Mouse (Mus musculus): ENCODE measurements around the gene Lemd2. TPM values are rescaled to one million over a fixed set of nuclear protein-coding genes. Genes with fewer than 3 reads are reported as not detected.

Lemd2 gene
- total RNA-seq, 2 experiments from 2014 or later = 64.7 to 67.8 TPM

DNA sequence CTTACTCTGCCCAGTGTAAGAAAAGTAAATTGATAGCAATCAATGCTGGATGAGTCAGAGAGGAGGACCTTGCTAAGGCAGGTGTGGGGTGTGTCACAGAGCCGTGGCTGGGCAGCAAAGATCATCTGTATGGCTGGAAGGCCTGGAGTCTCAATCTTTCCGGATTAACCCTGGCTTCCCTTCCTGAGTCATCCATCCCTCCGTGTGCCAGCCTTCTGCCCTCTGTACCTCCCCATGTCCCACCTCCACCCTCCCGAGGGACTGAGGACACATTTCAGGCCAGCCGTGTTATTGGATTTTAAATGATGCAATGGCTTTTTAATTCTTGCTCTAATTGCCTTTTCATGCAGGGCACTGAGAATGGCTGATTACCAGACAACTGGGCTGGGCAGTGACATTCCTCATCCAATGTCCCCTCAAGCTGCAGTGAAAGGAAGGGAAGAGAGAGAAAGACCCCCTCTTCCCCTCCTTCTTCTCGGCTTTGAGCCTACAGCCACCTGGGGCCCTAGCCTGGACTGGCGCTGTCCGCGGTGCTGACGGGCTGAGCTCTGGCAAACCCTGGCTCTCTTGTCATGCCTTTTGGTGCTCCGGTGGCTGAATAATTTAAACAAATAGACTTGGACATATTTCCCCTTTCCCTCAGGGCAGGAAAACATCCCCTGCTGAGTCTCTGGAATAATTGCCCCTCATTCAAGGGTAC, 24.1 kb upstream of the Lemd2 start:
- intact Hi-C loops (cut with DNase I) = no loop called here
- DNase-seq = peak; percentile 97

DNA sequence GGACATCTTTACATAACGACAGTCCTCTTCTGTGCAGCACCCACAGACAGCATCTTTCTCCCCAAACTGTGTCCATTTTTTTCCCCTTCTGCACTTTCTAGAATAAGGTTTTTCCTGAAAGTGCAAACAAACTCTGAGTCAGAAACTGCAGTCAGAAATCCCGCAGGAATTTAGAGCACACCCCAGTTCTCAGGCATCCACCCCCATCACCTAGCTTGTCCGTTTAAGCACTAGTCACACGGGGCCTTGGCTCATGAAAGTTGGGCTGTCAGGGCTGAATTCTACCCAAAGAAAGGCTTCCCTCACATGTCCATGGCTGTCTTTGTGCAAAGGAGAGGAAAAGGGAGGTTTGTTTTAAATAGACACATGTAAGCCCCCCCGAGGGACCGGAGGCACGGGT, 23.0 kb upstream of the Lemd2 start:
- no peak for DNase-seq
- intact Hi-C loops (cut with DNase I) = no loop called here

DNA sequence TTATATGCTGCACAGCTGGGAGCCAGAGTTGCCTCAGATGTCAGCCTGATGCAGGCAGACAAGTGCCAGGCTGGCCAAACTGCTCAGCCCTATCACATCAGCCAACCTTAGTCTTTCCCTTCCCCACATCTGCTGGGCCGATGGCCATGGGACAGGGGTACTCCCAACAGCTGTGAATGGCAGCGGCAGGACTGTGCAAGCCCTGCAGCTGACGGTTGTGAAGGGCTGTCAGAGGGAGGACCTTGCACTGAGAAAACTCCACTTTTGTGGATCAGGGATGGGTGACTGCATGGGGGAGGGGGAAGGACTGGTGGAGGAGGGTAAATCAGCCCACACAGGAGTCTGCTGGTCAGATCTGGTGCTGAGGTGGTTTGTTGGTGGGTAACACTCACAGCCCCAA, 22.4 kb upstream of the Lemd2 start:
- intact Hi-C loops (cut with DNase I) = no loop called here
- DNase-seq = no peak

DNA sequence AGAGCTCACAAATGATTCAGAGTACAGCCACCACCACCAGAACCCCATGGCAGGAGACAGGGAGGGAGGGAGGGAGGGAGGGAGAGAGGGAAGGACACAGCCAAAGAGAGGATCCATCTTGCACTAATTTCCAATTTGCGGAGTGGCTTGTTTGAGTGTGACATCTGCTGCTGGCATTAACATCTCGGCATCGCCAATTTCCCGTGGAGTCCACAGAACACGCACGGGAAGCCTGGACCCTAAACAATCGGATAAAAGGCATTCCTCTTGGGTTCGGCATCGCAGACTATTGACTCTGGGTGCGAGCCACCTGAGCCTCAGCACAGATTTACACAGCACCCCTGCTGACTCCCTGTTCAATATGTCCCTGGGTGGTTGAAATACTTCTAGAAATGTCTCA, 21.5 kb upstream of the Lemd2 start:
- no peak for DNase-seq
- intact Hi-C loops (cut with DNase I) = no loop called here

DNA sequence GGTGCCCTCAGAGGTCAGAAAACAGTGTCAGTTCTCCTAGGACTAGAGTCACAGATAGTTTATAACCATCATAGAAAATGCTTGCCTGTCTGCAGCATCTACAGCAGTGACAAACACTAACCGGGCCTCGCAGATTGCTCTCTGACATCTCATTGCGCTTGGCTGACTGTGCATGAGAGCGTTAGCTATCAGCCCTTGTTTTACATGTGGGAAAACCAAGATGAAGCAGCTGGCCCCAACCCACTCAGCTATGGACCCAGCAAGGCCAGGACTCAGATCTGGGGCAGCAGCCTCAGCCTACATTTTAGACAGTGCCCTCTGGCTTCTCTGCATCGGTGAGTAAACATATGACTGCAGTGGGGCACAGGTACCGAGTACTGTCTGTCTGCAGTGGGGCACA, 19.6 kb upstream of the Lemd2 start:
- intact Hi-C loops (cut with DNase I) = no loop called here
- no peak for DNase-seq

DNA sequence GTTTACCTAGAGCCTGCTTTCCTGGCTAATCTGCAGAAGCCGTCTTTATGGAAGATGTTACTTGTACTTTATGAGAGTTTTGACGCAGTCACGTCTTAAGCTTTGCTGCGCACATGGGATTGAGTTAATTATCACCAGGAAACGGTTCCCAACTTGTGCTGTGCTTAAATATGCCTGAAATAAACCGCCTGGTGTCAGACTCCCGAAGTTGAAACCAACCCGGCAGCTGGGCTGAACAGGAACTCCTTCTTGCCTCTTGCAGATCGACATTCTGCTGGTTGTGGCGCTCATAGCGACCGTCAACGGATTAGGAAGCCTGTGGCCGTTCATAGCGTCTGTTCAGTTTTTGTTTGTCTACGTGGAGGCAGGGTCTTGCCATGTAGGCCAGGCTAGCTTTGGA, 17.3 kb upstream of the Lemd2 start:
- no peak for DNase-seq

DNA sequence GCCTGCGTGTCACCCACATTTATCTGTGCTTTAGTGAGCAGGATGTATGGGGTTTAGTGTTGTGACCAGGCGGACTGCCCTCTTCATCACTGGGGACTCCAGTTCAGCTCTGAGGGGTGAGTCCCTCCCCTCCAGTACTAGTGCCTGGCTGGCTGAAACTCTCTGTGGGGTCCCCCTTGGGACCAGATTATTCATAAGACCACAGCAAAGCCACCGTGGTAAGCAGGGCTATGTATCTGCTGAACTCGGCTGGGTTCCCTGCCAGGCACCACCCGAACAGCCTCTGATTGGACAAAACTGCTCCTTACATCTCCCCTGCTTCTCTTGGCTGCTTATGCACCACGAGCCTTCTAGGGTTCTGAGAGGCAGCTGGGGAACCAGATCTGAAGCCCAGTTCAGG, 14.6 kb upstream of the Lemd2 start:
- intact Hi-C loops (cut with DNase I) = no loop called here
- DNase-seq = no peak

More for the DNA sequence above, 17.3 kb upstream of the Lemd2 start:
- intact Hi-C loops (cut with DNase I) = no loop called here

DNA sequence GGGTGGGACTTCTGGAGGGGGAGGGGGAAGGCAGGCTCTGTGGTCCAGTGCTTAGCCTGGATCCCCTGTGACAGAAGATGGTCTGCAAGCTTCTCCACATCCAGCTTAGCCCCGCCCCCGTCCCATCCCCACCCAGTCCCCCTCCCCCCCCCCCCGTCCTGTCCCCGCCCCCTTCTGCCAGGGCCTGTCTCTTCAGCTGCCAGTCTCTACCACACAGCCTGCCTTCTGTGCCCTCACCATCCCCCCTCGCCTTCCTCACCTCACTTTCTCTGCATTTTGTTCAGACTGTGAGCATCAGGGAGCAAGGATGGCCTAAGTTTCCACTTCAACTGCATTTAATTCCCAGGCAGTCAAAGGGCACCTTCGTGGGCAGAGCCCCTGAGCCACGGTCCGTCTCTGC, 14.1 kb upstream of the Lemd2 start:
- DNase-seq = no peak
- intact Hi-C loops (cut with DNase I) = no loop called here

DNA sequence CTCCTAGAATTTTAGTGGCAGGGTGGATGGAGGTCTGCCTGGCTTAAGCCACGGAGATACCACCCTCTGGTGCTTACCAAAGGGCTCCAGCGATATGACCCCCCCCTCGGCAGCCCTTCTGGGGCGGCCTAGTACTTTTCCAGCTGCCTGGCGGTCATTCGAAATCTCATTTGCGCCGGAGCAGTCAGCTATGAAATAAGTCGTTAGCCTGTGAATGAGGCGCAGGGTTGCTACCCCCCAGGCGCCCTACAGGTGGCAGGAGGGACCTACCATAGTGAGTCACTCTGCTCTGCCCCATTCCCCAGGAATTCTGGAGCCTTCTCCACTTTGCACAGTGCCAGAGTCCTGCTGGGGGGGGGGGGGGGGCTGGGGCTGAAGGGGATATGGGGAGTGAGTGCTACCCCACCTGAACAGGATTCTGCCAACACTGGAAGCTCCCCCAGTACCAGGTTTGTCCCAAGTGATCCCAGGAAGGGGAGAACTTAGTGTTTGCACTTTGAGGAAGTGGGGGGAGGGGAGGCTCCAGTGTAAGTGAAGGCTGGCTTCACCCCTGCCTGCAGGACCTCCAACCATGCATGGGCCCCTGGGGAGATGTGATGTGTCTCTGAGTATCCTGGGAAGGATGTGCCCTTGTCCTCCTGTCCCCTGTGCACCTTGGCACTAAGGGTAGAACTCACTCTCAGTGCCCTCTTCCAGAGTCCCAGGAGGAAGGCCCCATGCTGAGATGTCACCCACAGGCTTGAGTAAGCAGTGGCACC, 8.7 kb upstream of the Lemd2 start:
- peak; percentile 82 for DNase-seq
- intact Hi-C loops (cut with DNase I) = loop anchor here (5.0 kb wide), 1 partner anchor 34 kb away; no protein-coding TSS in a partner anchor

DNA sequence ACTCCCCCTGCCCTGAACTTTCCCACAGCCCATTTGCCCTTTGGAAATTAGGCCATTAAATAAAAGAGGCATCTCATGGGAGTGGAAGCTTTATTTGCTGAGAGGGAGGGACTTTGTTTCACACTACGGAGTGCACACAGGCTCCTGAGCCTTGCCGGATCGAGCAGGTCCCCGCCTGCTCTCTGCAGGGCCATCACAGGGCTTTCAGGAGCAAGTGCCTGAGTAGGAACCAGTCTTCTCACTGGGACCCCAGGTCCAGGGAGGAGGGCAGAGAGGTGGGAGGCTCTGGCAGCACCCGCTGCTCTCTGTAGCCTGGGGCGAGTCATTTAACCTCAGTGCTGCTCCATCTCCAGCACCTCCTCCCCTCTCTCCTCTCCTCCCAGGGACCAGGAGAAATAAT, 7.7 kb upstream of the Lemd2 start:
- no peak for DNase-seq
- intact Hi-C loops (cut with DNase I) = loop anchor here (5.0 kb wide), 1 partner anchor 35 kb away; no protein-coding TSS in a partner anchor

DNA sequence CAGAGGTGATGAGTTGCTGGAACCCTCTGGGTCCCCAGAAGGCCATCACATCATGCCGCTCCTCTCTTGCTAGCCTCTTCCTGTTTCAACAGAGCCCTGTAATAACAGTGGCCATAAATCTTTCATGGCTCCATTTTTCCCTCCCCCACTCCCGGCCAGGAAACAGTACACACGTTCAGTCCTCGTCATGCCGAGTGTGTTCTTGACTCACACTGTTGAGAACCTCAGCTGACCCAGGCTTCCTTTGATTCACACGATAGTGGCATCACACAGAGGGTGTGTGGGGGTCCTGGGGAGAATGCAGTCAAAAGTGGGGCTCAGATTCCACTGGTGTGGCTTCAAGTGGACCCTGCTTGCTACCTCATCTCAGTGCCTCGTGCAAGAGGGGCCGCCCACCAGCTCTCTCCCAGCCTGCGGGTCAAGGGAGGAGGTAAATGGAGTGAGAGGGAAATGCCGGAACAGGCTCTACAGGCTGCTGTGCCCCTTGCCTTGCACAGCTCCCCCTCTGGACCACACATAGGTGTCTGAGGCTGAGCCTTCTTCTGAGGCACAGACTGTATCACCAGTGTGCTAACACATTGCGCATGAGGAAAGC, 2.9 kb upstream of the Lemd2 start:
- intact Hi-C loops (cut with DNase I) = no loop called here
- no peak for DNase-seq

DNA sequence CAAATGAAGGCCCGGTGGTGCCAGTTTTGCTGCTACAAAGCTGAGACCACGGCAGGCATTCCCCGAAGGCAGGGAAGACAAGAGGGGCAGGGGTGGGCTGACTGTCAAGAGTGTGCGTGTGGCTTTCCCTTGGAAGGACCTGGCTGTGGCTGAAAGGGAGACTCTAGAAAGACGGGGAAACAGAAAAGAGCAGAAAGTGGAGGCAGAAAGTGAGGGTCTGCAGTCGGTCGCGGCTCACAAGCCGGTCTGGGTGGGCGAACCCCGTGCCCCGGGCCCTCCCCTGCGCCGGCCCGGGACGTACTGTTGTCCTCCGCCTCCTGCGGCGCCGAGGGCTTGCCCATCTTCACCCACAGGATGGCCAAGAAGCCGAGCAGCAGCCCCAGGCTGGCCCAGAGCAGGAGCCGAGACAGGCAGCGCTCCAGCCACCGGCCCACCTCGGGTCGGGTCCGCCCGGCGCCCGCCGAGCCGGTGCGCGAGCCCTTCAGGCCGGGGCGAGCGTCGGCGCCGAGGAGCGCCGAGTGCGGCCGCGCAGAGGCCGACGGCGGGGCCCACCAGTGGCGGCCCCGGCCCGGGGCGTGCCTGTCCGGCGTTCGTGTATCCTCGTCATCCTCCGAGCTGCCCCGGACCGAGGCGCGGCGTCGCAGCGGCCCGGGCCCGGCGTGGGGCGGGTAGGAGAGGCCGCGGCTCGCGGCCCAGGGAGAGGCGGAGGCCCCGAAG, 753 bp downstream of the Lemd2 start:
- intact Hi-C loops (cut with DNase I) = no loop called here
- no peak for DNase-seq

DNA sequence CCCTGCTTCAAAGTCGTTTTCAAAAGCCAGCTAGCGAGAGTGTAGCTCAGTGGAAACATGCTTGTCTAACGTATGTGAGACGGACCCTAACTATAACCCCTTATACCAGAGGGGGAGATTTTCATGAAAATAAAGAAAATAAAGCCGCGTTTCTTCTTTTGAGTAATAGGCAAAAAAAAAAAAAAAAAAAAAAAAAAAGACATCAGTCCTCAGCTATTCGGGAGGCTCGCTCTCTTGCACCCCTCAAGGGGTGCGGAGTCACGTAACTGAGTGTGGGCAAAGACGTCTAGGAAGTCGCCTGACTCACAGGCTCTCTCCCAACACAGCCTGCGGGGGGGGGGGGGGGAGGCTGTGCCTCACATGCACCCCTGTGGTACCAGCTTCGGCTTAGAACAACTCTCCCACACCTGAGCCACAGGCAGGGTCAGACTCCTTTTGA, 1.3 kb downstream of the Lemd2 start:
- intact Hi-C loops (cut with DNase I) = no loop called here
- no peak for DNase-seq

DNA sequence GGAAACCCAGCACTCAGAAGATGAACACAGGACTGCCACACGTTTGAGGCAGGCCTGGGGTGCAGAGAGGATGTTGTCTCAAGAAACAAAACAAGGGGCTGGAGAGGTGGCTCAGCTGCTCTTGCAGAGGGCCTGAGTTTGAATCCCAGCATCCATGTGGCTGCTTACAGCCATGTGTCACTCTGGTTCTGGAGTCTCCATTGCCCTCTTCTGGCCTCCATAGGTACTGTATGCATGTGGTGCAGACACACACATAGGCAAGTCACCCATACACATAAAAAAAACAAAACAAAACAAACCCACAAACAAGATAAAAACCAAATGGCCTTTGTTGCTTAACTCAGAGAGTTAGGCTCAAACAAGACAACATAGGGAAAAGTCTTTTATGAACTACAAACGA, 2.3 kb downstream of the Lemd2 start:
- intact Hi-C loops (cut with DNase I) = no loop called here
- no peak for DNase-seq

DNA sequence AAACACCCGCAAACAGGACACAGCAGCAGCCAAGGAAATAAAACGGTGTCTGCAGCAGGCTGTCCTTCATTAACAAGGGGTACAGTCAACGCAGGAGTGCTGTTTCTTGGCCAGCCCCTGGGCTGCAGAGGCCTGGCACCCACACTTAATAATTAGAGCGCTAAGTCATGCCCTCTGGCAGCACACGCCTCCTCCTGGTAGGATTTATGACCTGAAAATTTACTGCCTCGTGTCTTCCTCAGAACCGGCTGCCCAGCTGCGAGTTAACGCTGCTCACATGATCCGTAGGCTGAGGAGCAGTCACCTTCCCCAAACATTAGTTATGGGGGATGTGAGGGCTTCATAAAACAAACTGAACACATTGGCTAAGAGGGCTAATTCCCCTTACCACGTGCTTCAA, 3.5 kb downstream of the Lemd2 start:
- no peak for DNase-seq
- intact Hi-C loops (cut with DNase I) = no loop called here

DNA sequence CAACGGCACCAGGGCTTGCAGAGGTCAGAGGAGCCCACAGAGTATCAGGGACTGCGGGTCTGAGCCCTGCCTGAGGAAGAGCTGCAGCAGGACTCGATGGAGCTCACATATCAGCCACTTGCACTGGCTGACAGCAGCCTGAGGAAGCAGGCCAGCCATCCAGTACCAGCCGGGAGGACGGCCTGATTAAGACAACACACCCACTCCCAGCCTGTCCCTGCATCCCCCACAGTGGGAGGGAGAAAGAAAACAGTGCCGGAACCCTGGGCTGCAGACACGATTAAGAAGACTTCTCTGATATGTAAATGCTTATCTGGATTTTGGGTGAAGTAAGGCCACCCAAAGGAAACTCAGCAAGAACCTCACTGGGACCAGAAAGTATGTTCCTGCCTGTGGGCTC, 4.4 kb downstream of the Lemd2 start:
- DNase-seq = no peak
- intact Hi-C loops (cut with DNase I) = no loop called here

DNA sequence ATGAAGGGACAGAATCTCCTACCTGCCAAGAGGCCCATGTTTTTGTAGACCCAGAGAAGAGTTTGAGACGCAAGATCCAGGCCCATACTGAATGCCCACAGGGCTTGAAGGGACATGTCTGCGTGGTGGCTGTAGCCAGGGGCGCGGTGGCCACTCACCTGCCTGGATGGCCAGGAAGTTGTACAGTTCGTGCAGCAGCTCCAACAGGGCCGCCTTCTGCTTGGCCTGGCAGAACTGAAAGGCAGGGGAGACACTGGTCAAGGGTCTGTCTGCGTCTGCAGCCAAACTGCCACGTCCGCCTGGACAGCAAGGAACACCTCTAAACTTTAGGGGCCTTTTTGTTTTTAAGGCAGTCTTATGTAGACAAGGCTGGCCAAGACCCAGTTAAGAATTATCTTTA, 5.1 kb downstream of the Lemd2 start:
- DNase-seq = no peak
- intact Hi-C loops (cut with DNase I) = no loop called here

DNA sequence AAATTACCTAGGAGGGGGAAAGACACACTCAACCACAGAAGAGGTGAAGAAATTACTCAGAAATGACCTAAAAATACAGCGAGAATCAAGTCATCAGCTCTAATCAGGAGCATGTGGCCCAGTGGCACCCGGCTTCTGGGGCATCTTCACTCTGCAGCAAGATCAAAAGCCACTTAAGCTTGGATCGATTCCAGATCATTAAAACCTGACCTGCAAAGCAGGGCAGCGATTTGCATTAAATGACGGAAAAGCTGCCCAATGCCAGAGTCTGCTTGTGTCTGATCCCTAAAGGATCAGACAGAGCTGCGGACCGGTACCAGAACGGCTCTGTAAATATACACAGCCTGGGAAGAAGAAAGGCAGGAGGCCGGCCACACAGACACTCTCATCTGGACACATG, 8.1 kb downstream of the Lemd2 start:
- intact Hi-C loops (cut with DNase I) = no loop called here
- DNase-seq = no peak

DNA sequence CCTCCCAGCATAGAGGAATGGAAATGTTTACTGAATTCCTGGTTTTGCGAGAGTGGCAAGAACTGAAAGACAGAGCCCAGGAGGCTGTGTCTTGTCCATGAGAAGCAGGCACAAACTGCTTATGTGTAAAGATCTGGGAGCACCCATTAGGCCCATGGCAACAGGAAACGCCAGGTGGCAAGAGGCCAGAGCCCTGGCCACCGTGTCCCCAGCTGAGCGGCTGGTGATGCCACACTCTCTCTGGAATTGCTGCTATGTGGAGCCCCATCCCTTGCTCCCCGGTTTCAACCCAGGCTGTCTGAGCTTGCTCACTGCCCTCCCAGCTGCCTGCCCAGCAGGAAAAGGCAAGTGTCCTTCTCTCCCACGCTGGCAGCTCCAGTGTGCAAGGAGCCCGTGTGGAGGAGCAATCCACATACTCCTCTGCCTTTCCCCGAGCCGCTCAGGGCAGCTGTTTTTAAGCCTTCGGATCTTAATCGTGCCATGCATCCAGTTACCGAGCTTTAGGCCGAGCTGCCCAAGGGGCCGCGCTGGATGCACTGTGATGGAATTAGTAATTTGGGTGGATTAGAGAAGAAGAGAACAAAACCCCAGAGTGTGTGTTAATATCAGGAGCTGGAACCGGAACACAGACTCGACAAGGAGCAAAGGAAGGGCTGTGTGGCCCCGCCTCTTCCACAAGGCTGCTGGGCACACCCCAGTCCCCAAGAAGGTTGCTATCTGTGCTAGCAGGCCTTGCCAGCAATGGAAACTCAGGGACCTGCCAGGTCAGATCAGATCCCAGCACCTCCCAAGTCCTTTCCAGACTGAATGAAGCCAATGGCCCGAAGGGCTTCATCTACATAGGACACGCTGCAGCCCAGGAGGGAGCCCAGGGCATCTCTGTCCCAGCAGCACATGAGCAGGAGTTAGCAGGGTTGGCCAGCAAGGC, 9.7 kb downstream of the Lemd2 start:
- DNase-seq = no peak
- intact Hi-C loops (cut with DNase I) = no loop called here

DNA sequence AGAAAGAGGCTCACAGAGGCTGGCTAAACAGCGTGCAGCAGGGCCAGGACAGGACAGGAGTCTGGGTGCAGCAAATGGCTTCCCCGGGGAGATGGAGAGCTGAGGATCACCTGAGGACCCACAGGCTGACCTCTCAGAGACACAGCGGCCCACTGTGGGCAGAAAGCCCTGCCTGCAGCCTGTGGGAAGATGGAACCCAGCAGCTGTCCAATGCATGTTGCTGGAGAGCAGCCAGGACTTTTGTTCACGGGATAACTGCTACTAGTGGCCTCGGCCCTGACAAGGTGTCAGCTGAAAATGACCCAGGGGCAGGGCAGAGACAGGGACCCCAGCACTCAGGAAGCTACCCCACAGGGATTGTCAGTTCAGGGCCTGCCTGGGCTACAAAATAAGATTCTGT, 12.5 kb downstream of the Lemd2 start:
- intact Hi-C loops (cut with DNase I) = no loop called here
- no peak for DNase-seq
